Mouse (Mus musculus) lung, adult 10 weeks (tissue): ENCODE data around the gene Odc1. TPM values are rescaled to one million over a fixed set of nuclear protein-coding genes. Genes with fewer than 3 reads are reported as not detected.

Experiments used
- polyA plus RNA-seq: library from polyadenylated mRNA; stranded (reverse); fragments of 350-450 nt; fragmentation: Illumina TruSeq; extraction: RNeasy Lipid Tissue Mini Kit (QIAGEN cat#74804); gene quantifications from one replicate; pipeline ENCODE4 v1.2.3, GENCODE M21; 2014; ENCODE audit warnings: low read depth, low replicate concordance; ENCODE audit not compliant: insufficient read depth

Gene Odc1
- 78.5 TPM for polyA plus RNA-seq

GRCm38 (mm10) chr12:17544209-17545106 lies at the start of gene Odc1:
TSS of gene Odc1 (plus strand) at chr12:17544794.

Other genes starting within 250 kb of the Odc1 start
- 51.7 TPM for gene Atp6v1c2, start 215.4 kb upstream of the Odc1 start, polyA plus RNA-seq
- gene Nol10, start 196.3 kb upstream of the Odc1 start, polyA plus RNA-seq, result 6.1 TPM
- 103 TPM for gene Hpcal1, start 146.1 kb downstream of the Odc1 start, polyA plus RNA-seq